Mouse (Mus musculus) adrenal gland, adult 10 weeks (tissue): ENCODE data around the gene Casp8. TPM values are rescaled to one million over a fixed set of nuclear protein-coding genes. Genes with fewer than 3 reads are reported as not detected.

Experiments
- polyA plus RNA-seq: library from polyadenylated mRNA; stranded (reverse); fragments of 350-450 nt; fragmentation: Illumina TruSeq; extraction: RNeasy Lipid Tissue Mini Kit (QIAGEN cat#74804); gene quantifications from one replicate; pipeline ENCODE4 v1.2.3, GENCODE M21; 2014; ENCODE audit warnings: low read depth, low replicate concordance

Gene Casp8
- polyA plus RNA-seq, result 48.7 TPM

GRCm38 (mm10) chr1:58795291-58796058 is at the start of gene Casp8:
Gene Casp8, plus strand, starts transcription at chr1:58795374.

Other genes starting within 250 kb of the Casp8 start
- gene Fam126b, start 209.1 kb upstream of the Casp8 start, polyA plus RNA-seq, result 57.3 TPM
- 72.5 TPM for gene Ndufb3, start 209.0 kb upstream of the Casp8 start, polyA plus RNA-seq
- gene Als2cr12, start 99.4 kb upstream of the Casp8 start, polyA plus RNA-seq, result 2.9 TPM
- 147 TPM for gene Cflar, start 83.9 kb upstream of the Casp8 start, polyA plus RNA-seq
- gene Trak2, start 178.1 kb downstream of the Casp8 start, polyA plus RNA-seq, result 56.0 TPM
- gene Stradb, start 178.1 kb downstream of the Casp8 start, polyA plus RNA-seq, result 49.3 TPM